ENCODE assay signal across 13 mouse cellular contexts in genomic region chr5:118753471-118754044, GRCm38 (mm10).
DNase-seq lines count a peak whose midpoint lies in the region; ATAC-seq and TF ChIP-seq lines count a peak whose summit lies in the region.
"Had no signal": no experiment of that assay in that cellular context is flagged by ENCODE, and none has a peak within 500 bp of the region (broad histone marks: within the 10 kb centered on the region; RNA-seq: fewer than 3 reads in every experiment).

No protein-coding gene starts in this region.

- no peak overlapping the region for H3K9ac ChIP-seq in hindbrain, embryonic 16.5 days (ENCODE audit: low read depth, low read length)
- H3K9ac ChIP-seq: embryonic facial prominence, embryonic 13.5 days; liver, embryonic 15.5 days; neural tube, embryonic 12.5 days had no signal

- no peaks in the 10 kb centered on the region for H3K4me1 ChIP-seq in hindbrain, embryonic 16.5 days (ENCODE audit: control insufficient read depth, insufficient read depth, low read depth, low read length)
- H3K4me1 ChIP-seq: embryonic facial prominence, embryonic 13.5 days; liver, embryonic 15.5 days; neural tube, embryonic 12.5 days had no signal

- H3K27me3 ChIP-seq in hindbrain, embryonic 16.5 days (replicated peaks; ENCODE audit: control insufficient read depth, insufficient read depth, low read length): no peaks in the 10 kb centered on the region
- H3K27me3 ChIP-seq: embryonic facial prominence, embryonic 13.5 days; liver, embryonic 15.5 days; neural tube, embryonic 12.5 days had no signal

- no peak for ATAC-seq in hindbrain, embryonic 16.5 days
- no peak for ATAC-seq in megakaryocyte, adult 5-6 weeks (ENCODE audit: poor library complexity, severe bottlenecking)

- H3K9me3 ChIP-seq in hindbrain, embryonic 16.5 days (ENCODE audit: control insufficient read depth, low read length): no peaks in the 10 kb centered on the region
- H3K9me3 ChIP-seq: embryonic facial prominence, embryonic 13.5 days; liver, embryonic 15.5 days; neural tube, embryonic 12.5 days had no signal

- WGBS in hindbrain, embryonic 16.5 days: 76% methylated on average over 10 of the region's 10 CpGs

- peak overlapping the region; percentile 0; the same call in 1 of the 2 replicates for H3K27ac ChIP-seq in layer of hippocampus, adult 2 months
- peak overlapping the region; percentile 51; the same call in 1 of the 2 replicates for H3K27ac ChIP-seq in hindbrain, embryonic 16.5 days (ENCODE audit: low read depth, low read length)
- H3K27ac ChIP-seq: embryonic facial prominence, embryonic 13.5 days; liver, embryonic 15.5 days; neural tube, embryonic 12.5 days; stomach, postnatal 0 days had no signal

- H3K36me3 ChIP-seq in hindbrain, embryonic 16.5 days (ENCODE audit: control insufficient read depth, insufficient read depth, low read length): peaks cover 41% of the 10 kb centered on the region

- H3K4me3 ChIP-seq in layer of hippocampus, adult 2 months: no peak overlapping the region
- H3K4me3 ChIP-seq in hindbrain, embryonic 16.5 days (ENCODE audit: low read length): no peak overlapping the region
- H3K4me3 ChIP-seq: embryonic facial prominence, embryonic 13.5 days; liver, embryonic 15.5 days; neural tube, embryonic 12.5 days had no signal

- peak; percentile 79 to 81 for DNase-seq in adrenal gland, adult (ENCODE audit: inconsistent age in 2 of 2, low spot score in 1 of 2)
- no peak for DNase-seq in adrenal gland, adult 18-20 months (ENCODE audit: low spot score in 2 of 2)
- DNase-seq in layer of hippocampus, adult 2 months (ENCODE audit: low spot score in 2 of 2): no peak
- no peak for DNase-seq in layer of hippocampus, postnatal 10 days (ENCODE audit: low spot score in 2 of 2)
- peak; percentile 57 to 59 for DNase-seq in cerebellum, adult 18-20 months
- no peak for DNase-seq in right cerebral cortex, adult 18-20 months
- DNase-seq: kidney, postnatal 14 days had no signal

- no peak overlapping the region for H3K4me2 ChIP-seq in hindbrain, embryonic 16.5 days (ENCODE audit: low read length)
- H3K4me2 ChIP-seq: embryonic facial prominence, embryonic 13.5 days; liver, embryonic 15.5 days; neural tube, embryonic 12.5 days had no signal

- no peak for TF ChIP-seq CTCF in layer of hippocampus, adult 2 months (conservative IDR thresholded peaks at IDR 0.05)

Comparison
In these comparisons a context has a peak if more than half of its experiments do, and no peak if none do; other contexts are left out.
1. DNase-seq: peak in adrenal gland, adult (2 of 2) and cerebellum, adult 18-20 months (2 of 2); none in adrenal gland, adult 18-20 months (0 of 2), layer of hippocampus, adult 2 months (0 of 2), layer of hippocampus, postnatal 10 days (0 of 2) and right cerebral cortex, adult 18-20 months (single experiment).